Mouse (Mus musculus) cerebellum, adult 8-10 months (tissue): Measurements from ENCODE around the gene Olfr1395.
A peak's percentile ranks its signal among the peaks of the same experiment; 100 is the strongest.
"Not testable (repeated sequence)": the region's sequence is repeated elsewhere in the genome, so short reads cannot be mapped to it uniquely, and the experiment has no call there.

Source experiments
- DNase-seq: peaks from one replicate; pipeline ENCODE4 v3.0.0; 2022

The Olfr1395 gene

GRCm38 (mm10) chr11:49176047-49176779, 34.1 kb downstream of the Olfr1395 start:
- DNase-seq, result not testable (repeated sequence)

- no peak for DNase-seq
Observed at GRCm38 (mm10) chr11:49183172-49183571, 41.1 kb downstream of the Olfr1395 start.

GRCm38 (mm10) chr11:49186452-49186851, 44.4 kb downstream of the Olfr1395 start:
- DNase-seq, result no peak

- no peak for DNase-seq
Observed at GRCm38 (mm10) chr11:49186955-49187488, 44.9 kb downstream of the Olfr1395 start, which contains the start of gene Btnl9. Gene Btnl9, minus strand, starts transcription at chr11:49187159.

GRCm38 (mm10) chr11:49187701-49188100, 45.6 kb downstream of the Olfr1395 start:
- DNase-seq, result no peak

GRCm38 (mm10) chr11:49189737-49190136, 47.7 kb downstream of the Olfr1395 start:
- peak; percentile 56 for DNase-seq

GRCm38 (mm10) chr11:49191083-49191482, 49.0 kb downstream of the Olfr1395 start:
- no peak for DNase-seq

GRCm38 (mm10) chr11:49194771-49195170, 52.7 kb downstream of the Olfr1395 start:
- DNase-seq, result not testable (repeated sequence)

- no peak for DNase-seq
Observed at GRCm38 (mm10) chr11:49195819-49196322, 53.8 kb downstream of the Olfr1395 start.
